Mouse (Mus musculus): ENCODE measurements around the gene Dzip1. TPM values are rescaled to one million over a fixed set of nuclear protein-coding genes. Genes with fewer than 3 reads are reported as not detected.

Gene Dzip1
- polyA plus RNA-seq, 1 experiment from 2014 or later = 16.4 TPM

DNA sequence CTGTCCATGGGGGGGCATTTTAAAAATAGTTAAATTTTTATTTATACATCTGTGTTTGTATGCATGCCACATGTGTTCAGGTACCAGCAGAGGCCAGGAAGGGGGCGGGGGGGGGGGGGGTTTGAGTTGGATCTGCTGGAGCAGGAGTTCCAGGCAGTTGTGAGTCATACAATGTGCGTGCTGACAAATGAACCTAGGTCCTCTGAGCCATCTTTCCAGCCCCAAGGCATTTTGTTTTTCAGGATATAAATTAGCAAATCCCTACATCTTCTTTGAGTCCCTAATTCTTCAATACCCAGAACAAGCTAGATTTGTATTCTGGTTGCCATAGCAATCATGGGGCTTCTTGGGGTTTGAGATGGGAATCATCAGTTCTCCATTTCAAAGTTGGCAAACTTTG lies 5.9 kb upstream of the Dzip1 start:
- H3K27me3 ChIP-seq (replicated peaks; ENCODE audit: control insufficient read depth, insufficient read depth, low read length) = no peaks in the 10 kb centered on the region
- no peaks in the 10 kb centered on the region for H3K9me3 ChIP-seq (ENCODE audit: control insufficient read depth, low read length)
- H3K4me2 ChIP-seq (ENCODE audit: low read length) = no peak overlapping the region
- no peaks in the 10 kb centered on the region for H3K36me3 ChIP-seq (ENCODE audit: control insufficient read depth, insufficient read depth, low read length)
- WGBS = 86% methylated on average over 2 of the region's 2 CpGs
- H3K27ac ChIP-seq (ENCODE audit: low read depth) = no peak overlapping the region
- H3K4me3 ChIP-seq (ENCODE audit: low read depth, low read length) = no peak overlapping the region
- DNase-seq (ENCODE audit: low spot score) = no peak
- no peaks in the 10 kb centered on the region for H3K4me1 ChIP-seq (replicated peaks; ENCODE audit: control insufficient read depth, insufficient read depth, low read length)
- no peak for ATAC-seq (replicated peaks; ENCODE audit: low FRiP score, low TSS enrichment, low read depth)
- no peak overlapping the region for H3K9ac ChIP-seq (ENCODE audit: low read length)

DNA sequence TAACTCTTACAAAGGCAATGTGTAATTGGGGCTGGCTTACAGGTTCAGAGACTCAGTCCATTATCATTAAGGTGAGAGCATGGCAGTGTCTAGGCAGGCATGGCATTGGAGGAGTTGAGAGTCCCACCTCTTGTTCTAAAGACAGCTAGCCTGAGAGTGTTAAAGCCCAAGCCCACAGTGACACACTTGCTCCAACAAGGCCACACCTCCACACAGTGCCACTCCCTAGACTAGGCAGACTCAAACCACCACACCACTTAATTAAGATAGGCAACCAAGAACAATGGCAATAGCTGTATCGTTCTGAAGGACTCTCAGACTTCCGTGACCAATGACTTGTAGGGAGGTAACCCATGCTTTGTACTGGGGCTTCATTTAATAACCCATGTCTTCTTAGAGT lies 5.5 kb upstream of the Dzip1 start:
- Histone ChIP-seq H3K9ac (ENCODE audit: low read length) (no peak overlapping the region), H3K4me3 (ENCODE audit: low read depth, low read length) (no peak overlapping the region), H3K9me3 (ENCODE audit: control insufficient read depth, low read length) (no peaks in the 10 kb centered on the region), H3K4me2 (ENCODE audit: low read length) (no peak overlapping the region), H3K4me1 (replicated peaks; ENCODE audit: control insufficient read depth, insufficient read depth, low read length) (peaks cover 3% of the 10 kb centered on the region; the same call in 1 of the 2 replicates), H3K36me3 (ENCODE audit: control insufficient read depth, insufficient read depth, low read length) (no peaks in the 10 kb centered on the region), H3K27me3 (replicated peaks; ENCODE audit: control insufficient read depth, insufficient read depth, low read length) (no peaks in the 10 kb centered on the region), H3K27ac (ENCODE audit: low read depth) (no peak overlapping the region)
- DNase-seq (ENCODE audit: low spot score) (no peak), ATAC-seq (replicated peaks; ENCODE audit: low FRiP score, low TSS enrichment, low read depth) (no peak)
- WGBS = 69% methylated on average over 2 of the region's 2 CpGs

DNA sequence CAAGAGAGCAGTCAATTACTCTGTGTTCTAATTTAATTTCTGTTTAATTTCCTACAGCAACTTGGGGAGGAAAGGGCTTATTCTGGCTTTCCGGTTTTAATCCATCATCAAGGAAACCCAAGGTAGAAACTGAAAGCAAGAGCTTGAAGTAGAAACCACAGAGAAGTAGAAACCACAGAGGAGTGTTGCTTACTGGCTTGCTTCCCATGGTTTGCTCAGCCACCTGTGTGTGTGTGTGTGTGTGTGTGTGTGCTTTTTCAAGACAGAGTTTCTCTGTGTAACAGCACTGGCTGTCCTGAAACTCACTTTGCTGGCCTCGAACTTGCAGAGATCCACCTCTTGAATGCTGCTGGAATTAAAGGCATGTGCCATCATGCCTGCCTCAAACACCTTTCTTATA lies 4.5 kb upstream of the Dzip1 start:
- ATAC-seq (replicated peaks; ENCODE audit: low FRiP score, low TSS enrichment, low read depth) (no peak), DNase-seq (ENCODE audit: low spot score) (no peak)
- Histone ChIP-seq H3K36me3 (ENCODE audit: control insufficient read depth, insufficient read depth, low read length) (no peaks in the 10 kb centered on the region), H3K27ac (ENCODE audit: low read depth) (no peak overlapping the region), H3K4me2 (ENCODE audit: low read length) (no peak overlapping the region), H3K9ac (ENCODE audit: low read length) (no peak overlapping the region), H3K4me3 (ENCODE audit: low read depth, low read length) (no peak overlapping the region), H3K9me3 (ENCODE audit: control insufficient read depth, low read length) (no peaks in the 10 kb centered on the region), H3K27me3 (replicated peaks; ENCODE audit: control insufficient read depth, insufficient read depth, low read length) (no peaks in the 10 kb centered on the region), H3K4me1 (replicated peaks; ENCODE audit: control insufficient read depth, insufficient read depth, low read length) (peaks cover 5% of the 10 kb centered on the region; the same call in 1 of the 2 replicates)
- WGBS = 82% methylated on average over 2 of the region's 2 CpGs

DNA sequence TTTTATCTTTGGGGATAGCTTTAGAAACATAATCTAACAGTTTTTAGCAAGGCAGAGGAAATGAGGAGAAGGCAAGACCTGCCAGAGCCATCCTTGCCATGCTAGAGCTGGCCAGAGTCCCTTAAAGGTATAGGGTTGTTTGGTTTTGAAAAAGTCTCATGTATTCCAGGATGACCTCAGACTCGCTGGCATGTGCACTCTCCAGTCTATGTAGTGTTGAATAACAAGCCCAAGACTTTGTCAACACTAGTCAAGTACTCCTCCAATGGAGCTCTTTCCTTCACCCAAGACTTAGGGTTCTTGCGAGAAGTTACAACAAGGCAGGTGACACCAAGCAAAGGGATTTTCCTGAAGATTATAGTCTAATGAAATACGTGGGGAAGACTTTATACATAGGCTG lies 3.3 kb upstream of the Dzip1 start:
- Histone ChIP-seq H3K4me1 (replicated peaks; ENCODE audit: control insufficient read depth, insufficient read depth, low read length) (peaks cover 8% of the 10 kb centered on the region; the same call in 1 of the 2 replicates), H3K9me3 (ENCODE audit: control insufficient read depth, low read length) (no peaks in the 10 kb centered on the region), H3K36me3 (ENCODE audit: control insufficient read depth, insufficient read depth, low read length) (no peaks in the 10 kb centered on the region), H3K27ac (ENCODE audit: low read depth) (no peak overlapping the region), H3K4me3 (ENCODE audit: low read depth, low read length) (no peak overlapping the region), H3K9ac (ENCODE audit: low read length) (no peak overlapping the region), H3K4me2 (ENCODE audit: low read length) (no peak overlapping the region), H3K27me3 (replicated peaks; ENCODE audit: control insufficient read depth, insufficient read depth, low read length) (no peaks in the 10 kb centered on the region)
- DNase-seq (ENCODE audit: low spot score) (no peak), ATAC-seq (replicated peaks; ENCODE audit: low FRiP score, low TSS enrichment, low read depth) (no peak)
- WGBS = 78% methylated on average over 3 of the region's 3 CpGs

DNA sequence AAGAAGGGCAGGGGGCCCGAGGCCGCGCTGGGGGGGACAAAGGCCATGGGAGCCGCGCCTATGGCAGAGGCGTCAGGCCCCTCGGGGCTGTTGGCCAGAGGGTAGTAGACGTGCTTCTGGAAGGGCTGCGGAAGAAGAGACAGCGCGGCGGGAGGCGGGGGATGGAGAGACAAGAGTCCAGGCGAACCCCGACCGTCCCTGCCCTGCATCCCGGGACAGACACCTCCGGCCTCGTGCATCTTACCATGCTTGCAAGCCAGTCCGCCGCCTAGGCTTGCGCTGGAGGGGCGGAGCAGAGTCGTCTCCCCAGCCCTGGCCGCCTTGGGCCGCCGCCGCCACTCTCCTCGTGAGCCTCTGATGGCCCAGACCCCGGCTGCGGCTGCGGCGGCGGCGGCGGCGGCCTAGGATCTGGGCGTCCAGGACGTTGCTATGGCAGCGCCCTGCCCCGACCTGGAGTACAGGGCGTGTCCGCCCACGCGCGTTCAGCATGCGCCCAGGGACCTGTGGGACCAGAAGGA lies 2.5 kb downstream of the Dzip1 start:
- Histone ChIP-seq H3K9ac (ENCODE audit: low read length) (peak overlapping the region; percentile 35), H3K9me3 (ENCODE audit: control insufficient read depth, low read length) (no peaks in the 10 kb centered on the region), H3K4me1 (replicated peaks; ENCODE audit: control insufficient read depth, insufficient read depth, low read length) (peaks cover 24% of the 10 kb centered on the region), H3K27ac (ENCODE audit: low read depth) (no peak overlapping the region), H3K4me3 (ENCODE audit: low read depth, low read length) (peak overlapping the region; percentile 38), H3K27me3 (replicated peaks; ENCODE audit: control insufficient read depth, insufficient read depth, low read length) (no peaks in the 10 kb centered on the region), H3K36me3 (ENCODE audit: control insufficient read depth, insufficient read depth, low read length) (no peaks in the 10 kb centered on the region; the same call in 1 of the 2 replicates), H3K4me2 (ENCODE audit: low read length) (peak overlapping the region; percentile 83)
- peak; percentile 71 for DNase-seq (ENCODE audit: low spot score)
- under 1% methylated on average over 43 of the region's 47 CpGs for WGBS
- ATAC-seq (replicated peaks; ENCODE audit: low FRiP score, low TSS enrichment, low read depth) = no peak

DNA sequence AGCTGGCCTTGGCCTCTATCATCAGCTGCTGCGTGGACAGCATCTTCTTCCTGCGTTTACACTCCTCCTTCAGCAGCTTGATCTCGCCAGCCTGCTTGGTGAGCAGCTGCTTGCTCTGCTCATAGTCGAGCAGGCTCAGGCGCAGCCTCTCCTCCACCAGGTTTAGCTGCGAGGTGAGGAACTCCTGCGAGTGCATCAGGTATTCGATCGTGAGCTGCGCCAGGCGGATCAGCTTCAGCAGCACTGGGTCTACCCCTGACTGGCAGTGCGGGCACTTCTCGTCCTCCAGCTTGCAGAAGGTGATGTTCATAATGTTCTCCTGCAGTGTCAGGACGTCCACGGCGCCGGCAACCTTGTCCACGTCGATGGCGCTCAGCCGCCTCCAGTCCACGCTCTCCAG lies 3.0 kb downstream of the Dzip1 start:
- Histone ChIP-seq H3K27ac (ENCODE audit: low read depth) (no peak overlapping the region), H3K9ac (ENCODE audit: low read length) (peak overlapping the region; percentile 35), H3K4me2 (ENCODE audit: low read length) (peak overlapping the region; percentile 83), H3K4me1 (replicated peaks; ENCODE audit: control insufficient read depth, insufficient read depth, low read length) (peaks cover 24% of the 10 kb centered on the region), H3K36me3 (ENCODE audit: control insufficient read depth, insufficient read depth, low read length) (peaks cover 4% of the 10 kb centered on the region; the same call in 1 of the 2 replicates), H3K9me3 (ENCODE audit: control insufficient read depth, low read length) (no peaks in the 10 kb centered on the region), H3K27me3 (replicated peaks; ENCODE audit: control insufficient read depth, insufficient read depth, low read length) (no peaks in the 10 kb centered on the region), H3K4me3 (ENCODE audit: low read depth, low read length) (peak overlapping the region; percentile 38)
- WGBS = 23% methylated on average over 22 of the region's 22 CpGs
- ATAC-seq (replicated peaks; ENCODE audit: low FRiP score, low TSS enrichment, low read depth) = no peak
- peak; percentile 71 for DNase-seq (ENCODE audit: low spot score)

DNA sequence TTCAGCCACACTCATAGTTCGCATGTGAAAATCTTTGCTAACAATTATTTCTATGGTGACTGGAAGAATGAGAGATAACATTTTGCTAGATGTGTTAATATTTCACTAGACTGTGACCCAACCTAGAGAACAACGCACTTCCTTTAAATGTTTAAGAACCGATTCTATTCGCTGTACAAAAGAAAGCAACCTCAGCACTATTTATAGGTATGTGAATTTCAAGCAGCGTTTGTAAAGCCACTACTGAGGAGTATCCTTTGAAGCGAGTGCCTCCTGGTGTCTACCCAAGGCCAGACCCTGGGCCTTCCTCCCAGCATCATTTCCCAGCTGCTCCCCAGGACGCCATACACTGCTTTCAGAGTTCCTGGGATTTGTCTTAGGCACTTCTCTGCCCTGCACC lies 4.6 kb downstream of the Dzip1 start:
- no peak overlapping the region for H3K27ac ChIP-seq (ENCODE audit: low read depth)
- H3K27me3 ChIP-seq (replicated peaks; ENCODE audit: control insufficient read depth, insufficient read depth, low read length) = no peaks in the 10 kb centered on the region
- no peaks in the 10 kb centered on the region for H3K9me3 ChIP-seq (ENCODE audit: control insufficient read depth, low read length)
- peaks cover 15% of the 10 kb centered on the region; the same call in 1 of the 2 replicates for H3K36me3 ChIP-seq (ENCODE audit: control insufficient read depth, insufficient read depth, low read length)
- 47% methylated on average over 7 of the region's 7 CpGs for WGBS
- no peak for ATAC-seq (replicated peaks; ENCODE audit: low FRiP score, low TSS enrichment, low read depth)
- peaks cover 20% of the 10 kb centered on the region for H3K4me1 ChIP-seq (replicated peaks; ENCODE audit: control insufficient read depth, insufficient read depth, low read length)
- no peak overlapping the region for H3K4me2 ChIP-seq (ENCODE audit: low read length)
- H3K9ac ChIP-seq (ENCODE audit: low read length) = no peak overlapping the region
- DNase-seq (ENCODE audit: low spot score) = no peak
- no peak overlapping the region for H3K4me3 ChIP-seq (ENCODE audit: low read depth, low read length)

DNA sequence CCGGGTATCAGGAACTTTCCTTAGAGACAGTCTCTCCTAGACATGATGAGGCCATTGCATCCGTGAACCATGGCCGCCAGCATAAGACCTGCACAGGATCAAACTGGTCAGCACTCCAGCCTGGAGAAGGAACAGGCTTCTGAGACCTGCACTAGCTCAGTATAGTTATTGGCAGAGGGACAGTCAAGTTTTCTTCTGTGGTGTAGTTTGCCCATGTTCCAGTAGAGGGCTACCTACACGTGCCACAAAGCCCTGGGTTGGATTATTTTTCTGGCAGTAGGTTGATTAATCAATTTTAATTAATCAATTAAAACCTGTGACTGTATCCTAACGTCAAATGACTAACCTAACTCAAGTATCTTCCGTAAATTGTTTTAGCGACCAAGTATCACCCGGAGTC lies 6.2 kb downstream of the Dzip1 start:
- Histone ChIP-seq H3K4me3 (ENCODE audit: low read depth, low read length) (no peak overlapping the region), H3K27ac (ENCODE audit: low read depth) (no peak overlapping the region), H3K9ac (ENCODE audit: low read length) (no peak overlapping the region), H3K27me3 (replicated peaks; ENCODE audit: control insufficient read depth, insufficient read depth, low read length) (no peaks in the 10 kb centered on the region), H3K4me1 (replicated peaks; ENCODE audit: control insufficient read depth, insufficient read depth, low read length) (peaks cover 19% of the 10 kb centered on the region), H3K36me3 (ENCODE audit: control insufficient read depth, insufficient read depth, low read length) (peaks cover 20% of the 10 kb centered on the region; the same call in 1 of the 2 replicates), H3K9me3 (ENCODE audit: control insufficient read depth, low read length) (no peaks in the 10 kb centered on the region), H3K4me2 (ENCODE audit: low read length) (no peak overlapping the region)
- no peak for DNase-seq (ENCODE audit: low spot score)
- 54% methylated on average over 8 of the region's 8 CpGs for WGBS
- no peak for ATAC-seq (replicated peaks; ENCODE audit: low FRiP score, low TSS enrichment, low read depth)

DNA sequence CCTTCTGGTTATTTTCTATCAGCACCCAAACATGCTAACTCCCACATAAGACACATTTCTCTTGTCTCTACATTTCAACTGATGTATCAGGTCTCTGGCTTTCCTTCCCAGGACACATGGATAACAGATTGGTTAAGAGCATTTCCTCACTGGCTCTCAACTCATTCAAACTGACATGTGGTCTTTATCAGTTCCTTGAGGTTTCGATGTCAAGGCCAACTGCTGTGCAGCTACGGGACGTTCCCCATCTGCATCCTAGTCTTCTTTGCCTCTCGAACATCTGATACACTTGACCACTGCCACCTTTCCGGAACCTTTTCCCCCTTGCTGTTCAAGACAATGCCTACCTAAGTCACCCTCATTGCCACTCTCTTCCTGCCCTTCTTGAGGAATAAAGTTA lies 11.6 kb downstream of the Dzip1 start:
- H3K4me3 ChIP-seq (ENCODE audit: low read depth, low read length) = no peak overlapping the region
- H3K27ac ChIP-seq (ENCODE audit: low read depth) = no peak overlapping the region
- DNase-seq (ENCODE audit: low spot score) = no peak
- H3K27me3 ChIP-seq (replicated peaks; ENCODE audit: control insufficient read depth, insufficient read depth, low read length) = no peaks in the 10 kb centered on the region
- no peaks in the 10 kb centered on the region for H3K9me3 ChIP-seq (ENCODE audit: control insufficient read depth, low read length)
- H3K9ac ChIP-seq (ENCODE audit: low read length) = no peak overlapping the region
- no peaks in the 10 kb centered on the region for H3K4me1 ChIP-seq (replicated peaks; ENCODE audit: control insufficient read depth, insufficient read depth, low read length)
- no peak overlapping the region for H3K4me2 ChIP-seq (ENCODE audit: low read length)
- 82% methylated on average over 5 of the region's 5 CpGs for WGBS
- ATAC-seq (replicated peaks; ENCODE audit: low FRiP score, low TSS enrichment, low read depth) = no peak
- peaks cover 39% of the 10 kb centered on the region for H3K36me3 ChIP-seq (ENCODE audit: control insufficient read depth, insufficient read depth, low read length)

Data from intestine, embryonic 14.5 days (tissue).